Mouse (Mus musculus) lung, embryonic 15.5 days (tissue): ENCODE results near the gene Ms4a4d. TPM values are rescaled to one million over a fixed set of nuclear protein-coding genes. Genes with fewer than 3 reads are reported as not detected.
A peak's percentile ranks its signal among the peaks of the same experiment; 100 is the strongest.

ENCODE experiments used
- ATAC-seq: fragments of 200-750 bp; cut with Nextera tagmentation; 2 replicates; pipeline ENCODE4 v1.8.0; 2017; ENCODE audit warnings: moderate number of reproducible peaks, borderline replicate concordance; ENCODE audit not compliant: low FRiP score, low TSS enrichment; ENCODE audit errors: extremely low read depth
- H3K27ac ChIP-seq: fragments of 300-500 bp; sonication (generic); 2 replicates; pipeline ENCODE4 v1.5.1; 2015; ENCODE audit warnings: moderate library complexity, mild to moderate bottlenecking, inconsistent platforms
- H3K27me3 ChIP-seq: fragments of 300-500 bp; sonication (generic); 2 replicates; pipeline ENCODE4 v1.6.1; 2015; ENCODE audit warnings: inconsistent platforms
- H3K36me3 ChIP-seq: fragments of 300-500 bp; sonication (generic); 2 replicates; pipeline ENCODE4 v1.6.1; 2015; ENCODE audit warnings: inconsistent platforms
- H3K4me1 ChIP-seq: fragments of 300-500 bp; sonication (generic); 2 replicates; pipeline ENCODE4 v1.6.1; 2015; ENCODE audit warnings: inconsistent platforms
- H3K4me2 ChIP-seq: fragments of 300-500 bp; sonication (generic); 2 replicates; pipeline ENCODE4 v1.6.1; 2015; ENCODE audit warnings: inconsistent platforms, mild to moderate bottlenecking, moderate library complexity
- H3K4me3 ChIP-seq: fragments of 300-500 bp; sonication (generic); 2 replicates; pipeline ENCODE4 v1.5.1; 2015; ENCODE audit warnings: mild to moderate bottlenecking, inconsistent platforms
- H3K9ac ChIP-seq: fragments of 300-500 bp; sonication (generic); 2 replicates; pipeline ENCODE4 v1.6.1; 2015; ENCODE audit warnings: inconsistent platforms
- H3K9me3 ChIP-seq: fragments of 300-500 bp; sonication (generic); 2 replicates; pipeline ENCODE4 v1.6.1; 2016; ENCODE audit warnings: inconsistent platforms
- WGBS: fragments of 180-500 bp; shearing (Covaris S2); methylation state at CpG from one replicate; pipeline ENCODE4 v1.1.7; 2015; 5-methylcytosine and 5-hydroxymethylcytosine counted together
- polyA plus RNA-seq: library from polyadenylated mRNA; unstranded; fragments of >200 nt; fragmentation: Nextera tagmentation; extraction: Ambion mirVana; gene quantifications from 2 replicates; pipeline ENCODE4 v1.2.1, GENCODE M21; 2015

Ms4a4d gene
- polyA plus RNA-seq, 1 experiment from 2014 or later: 1.4 TPM

DNA sequence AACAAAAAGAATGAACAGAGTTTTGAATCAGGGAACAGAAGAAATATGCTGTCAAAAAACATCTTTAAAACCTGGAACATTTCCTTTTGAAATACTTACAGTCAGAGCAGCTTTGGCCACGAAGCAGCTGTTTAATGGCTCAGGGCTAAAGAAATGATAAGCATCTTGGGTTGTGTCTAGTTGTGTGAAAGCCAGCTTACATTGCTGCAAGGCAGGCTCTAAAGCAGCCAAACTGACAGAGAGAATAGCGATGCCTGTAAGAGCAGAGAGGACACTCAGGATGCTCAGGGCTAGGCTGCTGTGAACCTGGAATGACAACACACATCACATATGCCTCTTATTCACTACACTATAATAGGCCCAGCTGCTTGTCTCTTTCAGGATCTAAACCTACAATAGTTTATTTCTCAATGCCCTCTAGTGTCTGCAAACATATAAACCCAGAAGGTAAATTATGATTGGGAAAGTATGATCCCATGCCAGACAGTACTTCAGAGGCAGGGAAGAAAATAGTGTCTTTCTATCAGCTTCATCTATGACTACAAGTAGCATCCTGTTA lies 53.4 kb downstream of the Ms4a4d start:
- Histone ChIP-seq H3K4me3 (no peak overlapping the region), H3K4me2 (no peak overlapping the region), H3K36me3 (no peaks in the 10 kb centered on the region), H3K27me3 (no peaks in the 10 kb centered on the region), H3K27ac (no peak overlapping the region), H3K9me3 (no peaks in the 10 kb centered on the region), H3K9ac (no peak overlapping the region), H3K4me1 (no peaks in the 10 kb centered on the region)
- ATAC-seq: no peak
- 66% methylated on average over 2 of the region's 2 CpGs for WGBS

GRCm38 (mm10) chr19:11601349-11601748 lies 64.7 kb downstream of the Ms4a4d start:
- 82% methylated on average over 3 of the region's 3 CpGs for WGBS
- Histone ChIP-seq H3K4me3 (no peak overlapping the region), H3K9ac (no peak overlapping the region), H3K27ac (no peak overlapping the region), H3K4me2 (no peak overlapping the region), H3K27me3 (no peaks in the 10 kb centered on the region), H3K4me1 (no peaks in the 10 kb centered on the region), H3K36me3 (no peaks in the 10 kb centered on the region), H3K9me3 (no peaks in the 10 kb centered on the region)
- no peak for ATAC-seq

DNA sequence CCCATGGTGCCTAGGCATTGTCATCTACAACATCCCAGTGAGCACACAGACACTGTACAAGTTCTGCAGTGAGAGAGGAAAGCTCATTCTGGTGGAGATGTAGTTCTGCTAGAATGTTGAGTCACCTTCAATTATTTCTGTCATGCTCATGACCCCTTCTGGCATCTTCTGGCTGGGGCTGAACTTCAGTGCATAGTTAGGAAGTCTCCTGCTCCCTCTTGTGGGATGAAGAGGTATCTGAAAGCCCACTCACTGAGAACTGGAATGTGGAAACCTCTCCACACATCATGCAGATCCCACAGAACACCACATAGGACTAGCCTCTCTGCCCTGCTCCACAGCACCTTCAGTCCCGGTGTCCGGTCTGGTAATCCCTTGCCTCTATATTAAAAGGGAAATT lies 65.4 kb downstream of the Ms4a4d start:
- Histone ChIP-seq H3K27ac (no peak overlapping the region), H3K27me3 (no peaks in the 10 kb centered on the region), H3K36me3 (no peaks in the 10 kb centered on the region), H3K9ac (no peak overlapping the region), H3K9me3 (no peaks in the 10 kb centered on the region), H3K4me1 (no peaks in the 10 kb centered on the region), H3K4me3 (no peak overlapping the region), H3K4me2 (no peak overlapping the region)
- WGBS: 93% methylated on average over 2 of the region's 2 CpGs
- ATAC-seq: 0 out of 2 replicates have a peak, but pooled peaks have one; percentile 42

- no peak for ATAC-seq
- Histone ChIP-seq H3K36me3 (no peaks in the 10 kb centered on the region), H3K4me1 (no peaks in the 10 kb centered on the region), H3K27ac (no peak within 1 kb of the TSS), H3K27me3 (no peaks in the 10 kb centered on the region), H3K4me2 (no peak within 1 kb of the TSS), H3K9ac (no peak within 1 kb of the TSS), H3K4me3 (no peak within 1 kb of the TSS), H3K9me3 (no peaks in the 10 kb centered on the region)
- 81% methylated on average over 2 of the region's 2 CpGs for WGBS
These were observed 68.0 kb downstream of the Ms4a4d start, which contains the start of gene Ms4a6d for GRCm38 (mm10) chr19:11604603-11605002. Ms4a6d (minus strand) TSS chr19:11604849.

Other genes starting within 250 kb of the Ms4a4d start
- 0.05 and 0.06 TPM in 2 replicates for gene Ms4a14, start 222.3 kb upstream of the Ms4a4d start, polyA plus RNA-seq
- gene Ms4a7, start 200.7 kb upstream of the Ms4a4d start, polyA plus RNA-seq: 4.4 and 4.6 TPM in 2 replicates
- gene Ms4a4a, start 161.3 kb upstream of the Ms4a4d start, polyA plus RNA-seq: 4.6 and 6.4 TPM in 2 replicates
- gene Ms4a4c, start 132.0 kb upstream of the Ms4a4d start, polyA plus RNA-seq: 1.2 and 1.9 TPM in 2 replicates
- gene Ms4a4b, start 93.2 kb upstream of the Ms4a4d start, polyA plus RNA-seq: 0.04 and 0.69 TPM in 2 replicates
- 6.0 and 7.9 TPM in 2 replicates for gene Ms4a6c, start 67.4 kb upstream of the Ms4a4d start, polyA plus RNA-seq
- 0.22 TPM in 1 of 2 replicates, not detected in the other for gene Gm8369, start 50.9 kb upstream of the Ms4a4d start, polyA plus RNA-seq
- gene Ms4a6b, start 20.3 kb upstream of the Ms4a4d start, polyA plus RNA-seq: 4.9 and 7.1 TPM in 2 replicates
- 4.6 and 6.4 TPM in 2 replicates for gene Ms4a6d, start 68.0 kb downstream of the Ms4a4d start, polyA plus RNA-seq
- gene Ms4a2, start 86.9 kb downstream of the Ms4a4d start, polyA plus RNA-seq: 0.17 and 0.23 TPM in 2 replicates
- 0.19 TPM in 1 of 2 replicates, not detected in the other for gene Ms4a3, start 104.0 kb downstream of the Ms4a4d start, polyA plus RNA-seq
- gene Oosp2, start 123.8 kb downstream of the Ms4a4d start, polyA plus RNA-seq: not detected in 2 replicates
- gene Oosp1, start 154.3 kb downstream of the Ms4a4d start, polyA plus RNA-seq: not detected in 2 replicates
- not detected in 2 replicates for gene Oosp3, start 160.3 kb downstream of the Ms4a4d start, polyA plus RNA-seq
- 0.70 and 0.71 TPM in 2 replicates for gene Gif, start 210.8 kb downstream of the Ms4a4d start, polyA plus RNA-seq
- 45.7 and 46.2 TPM in 2 replicates for gene Mrpl16, start 233.6 kb downstream of the Ms4a4d start, polyA plus RNA-seq